Mouse (Mus musculus): ENCODE measurements around the gene Kcnk12. TPM values are rescaled to one million over a fixed set of nuclear protein-coding genes. Genes with fewer than 3 reads are reported as not detected.

Kcnk12 gene
- polyA plus RNA-seq, 1 experiment, result 16.2 TPM

DNA sequence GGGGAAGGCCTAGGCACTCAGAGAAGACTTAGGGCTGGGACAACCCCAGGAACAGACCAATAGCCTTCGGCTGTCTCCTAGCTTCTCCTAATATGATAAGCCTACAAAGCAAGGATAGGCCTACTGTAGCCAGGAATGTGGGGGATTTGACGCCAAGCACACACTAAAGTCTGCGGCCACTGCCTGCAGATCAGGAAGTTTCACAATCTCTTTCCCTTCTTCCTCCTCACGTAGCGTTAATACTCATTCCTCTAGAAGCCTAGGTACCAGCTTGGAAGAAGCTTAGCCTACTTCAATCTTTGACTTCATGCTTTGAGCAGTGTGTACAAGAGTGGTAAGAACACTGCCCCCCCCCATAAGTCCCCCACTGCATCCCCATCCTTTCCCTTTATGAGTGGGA, 7.1 kb downstream of the Kcnk12 start:
- peaks cover 4% of the 10 kb centered on the region for H3K4me1 ChIP-seq (ENCODE audit: control insufficient read depth, insufficient read depth, low read length)
- no peak for TF ChIP-seq POLR2A (IDR thresholded peaks at IDR 0.05; ENCODE audit: extremely low read depth, insufficient read depth, low read length)
- TF ChIP-seq CTCF (IDR thresholded peaks at IDR 0.05; ENCODE audit: extremely low read depth, insufficient read depth, low read length), result no peak
- no peak overlapping the region for H3K4me3 ChIP-seq (ENCODE audit: insufficient read depth, low read length)
- H3K27ac ChIP-seq (ENCODE audit: insufficient read depth, low read length), result no peak overlapping the region

DNA sequence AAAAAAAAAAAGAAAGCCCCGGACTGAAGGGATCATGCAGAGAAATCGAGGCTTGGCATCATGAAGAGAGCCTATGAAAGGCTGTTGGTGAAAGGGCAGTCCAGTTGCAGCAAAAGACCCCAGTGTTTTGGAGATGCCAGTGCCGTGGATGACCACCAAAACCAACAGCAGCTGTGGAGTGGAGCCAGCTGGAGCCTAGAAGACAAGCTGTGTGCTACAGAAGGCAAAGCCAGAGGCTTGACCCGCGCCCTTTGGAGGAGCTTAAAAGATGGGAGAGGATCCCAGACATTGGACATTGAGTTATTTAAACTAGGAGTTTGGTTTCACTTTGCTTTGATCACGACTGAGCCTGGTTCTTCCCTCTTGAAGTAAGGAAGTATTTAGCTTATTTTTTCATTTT, 9.6 kb downstream of the Kcnk12 start:
- Histone ChIP-seq H3K4me3 (ENCODE audit: insufficient read depth, low read length) (no peak overlapping the region), H3K4me1 (ENCODE audit: control insufficient read depth, insufficient read depth, low read length) (peaks cover 3% of the 10 kb centered on the region; the same call in 1 of the 2 replicates), H3K27ac (ENCODE audit: insufficient read depth, low read length) (no peak overlapping the region)
- TF ChIP-seq CTCF (IDR thresholded peaks at IDR 0.05; ENCODE audit: extremely low read depth, insufficient read depth, low read length) (no peak), POLR2A (IDR thresholded peaks at IDR 0.05; ENCODE audit: extremely low read depth, insufficient read depth, low read length) (no peak)

DNA sequence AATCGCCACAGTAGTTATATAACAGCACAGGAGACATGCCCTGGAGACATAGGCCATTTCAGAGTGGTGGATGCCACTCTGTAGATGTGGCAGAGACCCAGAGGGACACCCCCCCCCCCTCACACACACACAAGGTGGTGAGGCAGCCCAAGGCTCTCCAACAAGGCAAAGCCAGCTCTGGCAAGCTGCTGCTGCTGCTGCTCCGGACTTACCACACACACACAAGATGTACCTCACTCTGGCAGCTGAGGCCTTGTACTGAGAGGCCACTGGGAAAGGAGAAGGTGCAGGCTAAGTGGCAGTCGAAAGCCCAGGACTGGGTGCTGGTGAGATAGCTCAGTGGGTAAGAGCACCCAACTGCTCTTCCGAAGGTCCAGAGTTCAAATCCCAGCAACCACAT, 10.1 kb downstream of the Kcnk12 start:
- Histone ChIP-seq H3K27ac (ENCODE audit: insufficient read depth, low read length) (no peak overlapping the region), H3K4me1 (ENCODE audit: control insufficient read depth, insufficient read depth, low read length) (peaks cover 3% of the 10 kb centered on the region; the same call in 1 of the 2 replicates)

DNA sequence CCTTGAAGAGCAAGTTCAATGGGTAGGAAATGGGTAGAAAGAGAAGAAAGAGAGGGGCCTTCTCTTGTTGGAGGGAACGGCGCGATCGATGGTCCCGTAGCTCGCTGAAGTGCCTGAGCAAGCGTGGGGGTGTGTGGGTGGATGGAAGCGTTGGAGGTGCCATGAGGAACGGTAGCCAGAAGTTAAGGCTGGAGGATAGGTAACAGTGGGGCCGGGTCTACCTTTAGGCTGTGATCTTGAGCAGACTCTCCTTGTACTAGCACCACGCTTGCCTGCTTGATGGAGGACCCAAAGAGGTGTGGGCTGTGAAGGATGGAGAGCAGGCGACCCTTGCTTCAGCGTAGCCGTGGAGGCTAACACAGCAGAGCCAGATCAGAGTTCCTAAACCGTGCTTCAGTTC, 12.1 kb downstream of the Kcnk12 start:
- Histone ChIP-seq H3K27ac (ENCODE audit: insufficient read depth, low read length) (no peak overlapping the region), H3K4me1 (ENCODE audit: control insufficient read depth, insufficient read depth, low read length) (peaks cover 3% of the 10 kb centered on the region; the same call in 1 of the 2 replicates), H3K4me3 (ENCODE audit: insufficient read depth, low read length) (no peak overlapping the region)
- no peak for TF ChIP-seq CTCF (IDR thresholded peaks at IDR 0.05; ENCODE audit: extremely low read depth, insufficient read depth, low read length)
- TF ChIP-seq POLR2A (IDR thresholded peaks at IDR 0.05; ENCODE audit: extremely low read depth, insufficient read depth, low read length), result no peak

More for the DNA sequence above, 10.1 kb downstream of the Kcnk12 start:
- H3K4me3 ChIP-seq (ENCODE audit: insufficient read depth, low read length), result no peak overlapping the region
- TF ChIP-seq CTCF (IDR thresholded peaks at IDR 0.05; ENCODE audit: extremely low read depth, insufficient read depth, low read length) (no peak), POLR2A (IDR thresholded peaks at IDR 0.05; ENCODE audit: extremely low read depth, insufficient read depth, low read length) (no peak)

DNA sequence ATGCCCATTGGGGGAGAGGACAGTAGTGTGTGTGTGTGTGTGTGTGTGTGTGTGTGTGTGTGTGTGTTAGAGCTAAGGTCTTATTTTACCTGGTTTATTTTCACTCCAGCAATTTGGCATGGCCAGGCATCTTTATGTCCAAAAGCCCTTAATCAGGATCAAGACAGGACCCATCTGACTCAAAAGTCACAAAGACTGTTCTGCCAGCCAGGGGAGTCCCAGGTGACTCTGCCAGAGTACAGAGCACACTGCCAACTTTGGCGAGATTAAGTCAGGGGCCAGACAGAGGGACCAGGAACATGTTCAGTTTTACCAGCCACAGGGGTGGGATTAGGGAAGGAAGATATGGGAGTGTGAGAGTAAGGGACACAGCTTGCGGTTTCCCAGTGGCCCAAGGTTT, 12.9 kb downstream of the Kcnk12 start:
- Histone ChIP-seq H3K4me1 (ENCODE audit: control insufficient read depth, insufficient read depth, low read length) (peaks cover 3% of the 10 kb centered on the region; the same call in 1 of the 2 replicates), H3K27ac (ENCODE audit: insufficient read depth, low read length) (no peak overlapping the region), H3K4me3 (ENCODE audit: insufficient read depth, low read length) (no peak overlapping the region)
- TF ChIP-seq CTCF (IDR thresholded peaks at IDR 0.05; ENCODE audit: extremely low read depth, insufficient read depth, low read length) (no peak), POLR2A (IDR thresholded peaks at IDR 0.05; ENCODE audit: extremely low read depth, insufficient read depth, low read length) (no peak)

DNA sequence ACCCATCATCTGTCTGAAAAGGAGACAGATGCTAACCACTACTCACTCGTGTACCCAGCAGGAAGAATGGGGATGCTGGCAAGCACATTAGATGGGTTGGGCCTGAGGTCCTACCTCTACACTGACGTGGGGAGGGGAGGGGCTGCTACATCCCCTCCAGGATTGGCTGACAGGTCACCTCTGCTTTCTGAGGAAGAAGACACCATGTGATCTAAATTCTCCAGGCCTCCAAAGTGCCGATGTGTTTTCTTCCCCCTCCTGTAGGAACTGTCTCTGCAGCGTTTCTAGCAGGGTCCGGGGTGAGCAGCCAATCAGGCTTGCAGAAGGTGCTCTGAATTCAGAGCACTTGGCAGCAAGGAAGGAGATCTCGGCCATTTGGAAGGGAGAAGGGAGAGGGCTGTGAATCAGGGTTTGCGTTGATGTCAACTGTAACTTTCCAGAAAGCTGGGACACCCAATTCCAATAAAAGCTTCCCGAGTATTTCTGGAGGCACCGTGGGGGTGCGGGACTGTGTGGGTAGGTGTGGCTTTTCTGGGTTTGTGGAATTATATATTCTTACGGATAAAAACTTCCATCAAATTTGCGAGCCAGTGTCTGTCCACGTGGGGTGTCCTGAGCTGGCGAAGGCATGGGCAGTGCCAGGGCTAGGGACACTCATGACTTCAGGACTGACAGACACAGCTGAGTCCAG, 13.5 kb downstream of the Kcnk12 start:
- no peak for TF ChIP-seq CTCF (IDR thresholded peaks at IDR 0.05; ENCODE audit: extremely low read depth, insufficient read depth, low read length)
- no peak for TF ChIP-seq POLR2A (IDR thresholded peaks at IDR 0.05; ENCODE audit: extremely low read depth, insufficient read depth, low read length)
- no peak overlapping the region for H3K4me3 ChIP-seq (ENCODE audit: insufficient read depth, low read length)
- peaks cover 3% of the 10 kb centered on the region; the same call in 1 of the 2 replicates for H3K4me1 ChIP-seq (ENCODE audit: control insufficient read depth, insufficient read depth, low read length)
- no peak overlapping the region for H3K27ac ChIP-seq (ENCODE audit: insufficient read depth, low read length)

DNA sequence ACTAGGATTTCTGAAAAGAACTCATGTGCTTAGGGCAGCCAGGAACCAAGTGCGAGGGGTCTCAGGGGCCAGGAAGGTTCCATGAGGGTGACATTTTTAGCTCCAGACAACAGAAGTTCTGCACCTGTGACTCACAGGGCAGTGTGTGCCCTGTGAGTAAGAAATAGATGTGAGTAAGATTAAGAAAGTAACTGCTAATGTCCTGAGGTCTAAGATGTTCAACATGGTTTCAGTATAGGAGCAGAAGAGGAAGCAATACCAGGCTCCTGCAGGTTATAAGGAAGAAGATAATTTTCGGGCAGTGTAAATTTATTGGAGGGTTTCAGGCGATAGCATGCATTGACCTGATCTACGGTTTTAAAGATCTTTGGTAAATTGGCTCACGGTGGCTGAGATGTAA, 16.6 kb downstream of the Kcnk12 start:
- peaks cover 3% of the 10 kb centered on the region; the same call in 1 of the 2 replicates for H3K4me1 ChIP-seq (ENCODE audit: control insufficient read depth, insufficient read depth, low read length)
- no peak for TF ChIP-seq POLR2A (IDR thresholded peaks at IDR 0.05; ENCODE audit: extremely low read depth, insufficient read depth, low read length)
- TF ChIP-seq CTCF (IDR thresholded peaks at IDR 0.05; ENCODE audit: extremely low read depth, insufficient read depth, low read length), result no peak
- H3K4me3 ChIP-seq (ENCODE audit: insufficient read depth, low read length), result no peak overlapping the region
- no peak overlapping the region for H3K27ac ChIP-seq (ENCODE audit: insufficient read depth, low read length)

DNA sequence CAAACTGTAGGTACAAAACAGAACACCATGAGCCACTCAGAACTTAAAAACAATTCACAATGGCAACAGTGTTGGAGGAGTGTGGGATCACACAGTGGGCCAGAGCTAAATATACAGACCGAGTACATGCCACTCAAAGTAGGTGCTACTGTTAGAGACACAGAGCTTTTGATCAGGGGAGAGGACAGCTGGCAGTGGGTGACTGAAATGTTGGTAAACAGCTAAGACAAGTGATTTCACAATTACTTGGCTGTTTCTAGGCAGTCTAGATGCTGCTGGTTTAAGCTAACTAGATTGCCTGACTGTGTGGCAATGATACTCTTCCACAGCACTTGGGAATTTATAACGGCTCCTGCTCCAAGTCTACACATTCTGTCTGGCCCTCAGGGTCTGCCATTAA, 17.6 kb downstream of the Kcnk12 start:
- TF ChIP-seq POLR2A (IDR thresholded peaks at IDR 0.05; ENCODE audit: extremely low read depth, insufficient read depth, low read length) (no peak), CTCF (IDR thresholded peaks at IDR 0.05; ENCODE audit: extremely low read depth, insufficient read depth, low read length) (no peak)
- Histone ChIP-seq H3K4me3 (ENCODE audit: insufficient read depth, low read length) (no peak overlapping the region), H3K27ac (ENCODE audit: insufficient read depth, low read length) (no peak overlapping the region), H3K4me1 (ENCODE audit: control insufficient read depth, insufficient read depth, low read length) (peaks cover 3% of the 10 kb centered on the region; the same call in 1 of the 2 replicates)

DNA sequence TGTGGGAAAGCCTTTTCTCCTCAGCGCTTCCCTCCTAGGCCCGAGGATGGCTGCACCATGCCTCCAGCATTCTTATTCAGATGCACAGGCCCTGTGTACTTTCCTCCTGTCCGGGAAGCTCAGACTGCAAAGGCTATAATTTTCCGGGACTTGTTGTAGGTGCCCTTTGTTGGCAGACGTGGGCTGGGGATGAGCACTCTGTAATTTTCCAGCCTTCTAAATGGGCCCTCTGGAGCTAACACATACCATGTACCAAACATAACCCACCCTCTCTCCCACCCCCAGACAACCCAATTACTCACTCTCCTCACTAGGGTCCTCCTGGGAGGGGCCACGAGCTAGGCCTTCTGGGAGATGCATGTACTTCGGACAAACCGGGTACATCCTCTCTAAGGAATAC, 22.8 kb downstream of the Kcnk12 start:
- no peak overlapping the region for H3K27ac ChIP-seq (ENCODE audit: insufficient read depth, low read length)
- TF ChIP-seq POLR2A (IDR thresholded peaks at IDR 0.05; ENCODE audit: extremely low read depth, insufficient read depth, low read length), result no peak
- no peak for TF ChIP-seq CTCF (IDR thresholded peaks at IDR 0.05; ENCODE audit: extremely low read depth, insufficient read depth, low read length)

DNA sequence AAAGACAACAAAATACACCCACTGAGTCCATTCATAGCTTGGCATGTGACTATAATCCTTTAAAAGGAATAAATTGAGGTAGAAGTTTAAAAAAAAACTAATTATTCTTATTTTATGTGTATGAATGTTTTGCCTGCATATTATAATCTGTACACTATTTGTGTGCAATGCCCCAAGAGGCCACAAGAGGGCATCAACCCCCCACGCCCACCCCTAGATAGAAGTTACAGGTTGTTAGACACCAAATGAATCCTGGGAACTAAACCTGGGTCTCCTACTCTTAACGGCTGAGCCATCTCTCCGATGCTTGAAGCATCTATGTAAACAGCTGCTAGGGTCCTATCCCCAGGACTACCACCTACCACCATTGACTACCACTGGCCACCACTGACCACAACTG, 24.6 kb downstream of the Kcnk12 start:
- Histone ChIP-seq H3K4me1 (ENCODE audit: control insufficient read depth, insufficient read depth, low read length) (no peaks in the 10 kb centered on the region; the same call in 1 of the 2 replicates), H3K4me3 (ENCODE audit: insufficient read depth, low read length) (no peak overlapping the region), H3K27ac (ENCODE audit: insufficient read depth, low read length) (no peak overlapping the region)
- no peak for TF ChIP-seq POLR2A (IDR thresholded peaks at IDR 0.05; ENCODE audit: extremely low read depth, insufficient read depth, low read length)
- 0 out of 2 replicates have a peak, but pooled peaks have one; percentile 17 for TF ChIP-seq CTCF (IDR thresholded peaks at IDR 0.05; ENCODE audit: extremely low read depth, insufficient read depth, low read length)

More for the DNA sequence above, 22.8 kb downstream of the Kcnk12 start:
- no peaks in the 10 kb centered on the region; the same call in 1 of the 2 replicates for H3K4me1 ChIP-seq (ENCODE audit: control insufficient read depth, insufficient read depth, low read length)
- no peak overlapping the region for H3K4me3 ChIP-seq (ENCODE audit: insufficient read depth, low read length)
